Mouse (Mus musculus) left cerebral cortex, postnatal 10 days (tissue): ENCODE measurements at regions not wholly inside any gene's neighbourhood (a gene's known extent, or its start where the extent isn't known, plus 50 kb on each side); places are given as distances from the start of the nearest gene placed in this dataset.

Source experiments
- DNase-seq, 2 experiments: peaks; one replicate each; pipeline ENCODE4 v3.0.0; 2021 to 2022; ENCODE audit warnings: low spot score in 2 of 2, mixed read lengths in 1 of 2; ENCODE audit errors: extremely low spot score in 1 of 2
- intact Hi-C: fragments of 180-260 bp; cut with DNase I; formaldehyde crosslinking; loops from one replicate; pipeline ENCODE4 v1.15.1; 2025

DNA sequence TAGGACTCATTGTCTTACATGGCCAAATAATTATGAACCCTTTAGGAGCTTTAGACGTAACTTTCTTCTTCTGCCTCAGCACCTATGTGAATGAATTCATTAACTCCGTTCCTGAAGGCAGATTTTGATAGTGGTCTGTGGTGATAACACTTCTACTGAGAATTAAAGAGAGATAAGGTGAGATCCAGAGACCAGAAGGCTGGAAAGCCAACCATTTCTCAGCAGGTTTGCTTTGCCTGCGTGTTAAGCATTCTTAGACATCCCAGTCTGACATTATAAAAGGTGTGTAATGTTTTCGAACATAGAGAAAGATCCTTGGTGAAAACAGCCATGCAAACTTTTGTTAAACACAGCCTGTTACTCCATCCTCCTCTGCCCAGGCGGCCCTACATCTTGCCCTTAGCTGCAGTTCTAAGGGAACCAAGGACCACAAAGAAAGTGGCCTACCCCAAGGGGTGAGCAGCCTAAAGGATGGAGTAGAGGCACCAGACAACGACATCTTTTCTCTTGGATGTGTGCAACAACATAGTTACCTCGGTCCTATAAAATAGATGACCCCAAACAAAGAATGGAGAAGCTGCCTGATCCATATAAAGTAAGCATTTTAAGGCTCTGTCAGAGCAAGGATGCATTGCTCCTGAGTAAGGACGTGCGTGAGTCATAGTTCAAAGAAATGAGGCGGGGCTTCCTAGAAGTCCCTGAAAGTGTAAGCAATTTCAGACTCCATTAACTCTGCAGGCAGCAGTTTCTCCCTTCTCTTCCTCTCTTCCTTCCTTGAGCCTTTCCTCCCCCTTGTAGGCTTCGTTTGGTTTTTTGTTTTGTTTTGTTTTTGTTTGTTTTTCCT, 55.1 kb upstream of the Xpr1 start:
- intact Hi-C loops: no loop called here
- DNase-seq: no peak

DNA sequence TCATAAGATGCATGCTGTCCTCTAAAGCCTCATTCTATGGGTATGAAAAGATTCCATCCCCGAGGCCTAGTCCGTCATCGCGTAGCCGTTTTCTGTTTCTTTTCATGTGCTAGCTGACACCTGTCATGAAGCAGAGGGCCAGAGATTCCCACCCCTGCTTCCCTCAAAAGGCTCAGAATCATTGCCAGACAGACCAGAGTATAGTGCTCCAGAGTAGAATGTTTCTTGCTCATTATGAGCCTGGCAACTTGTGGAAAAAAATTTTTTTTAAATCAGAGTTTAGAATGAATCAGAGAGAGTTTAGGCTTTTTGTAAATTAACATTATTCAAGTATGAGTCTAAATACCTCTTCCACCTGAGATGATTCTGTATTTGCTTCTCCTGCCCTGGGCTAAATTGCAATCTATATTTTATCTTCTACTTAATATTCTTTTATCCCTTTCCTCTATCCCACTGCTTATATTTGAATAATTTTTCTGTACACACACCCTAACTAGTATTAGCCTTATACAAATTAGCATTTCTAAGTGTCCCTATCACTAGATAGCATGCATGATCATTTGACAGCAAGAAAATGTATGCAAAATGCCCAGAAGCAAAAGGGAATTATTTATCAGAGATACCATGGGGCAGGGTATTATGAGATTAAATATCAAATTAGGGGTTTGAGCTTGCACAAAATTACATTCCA, 55.9 kb upstream of the Xpr1 start:
- intact Hi-C loops: no loop called here
- no peak for DNase-seq

DNA sequence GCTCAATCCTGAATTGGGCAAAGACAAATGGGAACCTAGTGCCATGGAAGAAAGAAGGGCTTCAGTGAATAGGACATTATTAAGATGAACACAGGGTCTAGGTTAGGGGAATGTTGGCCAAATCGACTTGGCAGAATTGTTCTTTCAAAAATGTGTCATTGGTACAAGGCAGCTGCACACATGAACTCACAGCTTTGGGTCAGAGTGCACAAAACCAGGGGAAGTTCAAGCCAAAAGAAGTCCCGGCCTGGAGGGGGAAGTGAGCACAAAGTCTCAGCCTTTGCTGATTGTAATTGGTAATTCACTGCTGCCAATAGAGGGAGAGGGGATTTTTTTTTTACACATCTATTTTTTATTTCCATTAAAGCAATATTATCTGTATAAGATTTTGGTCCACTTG, 57.8 kb upstream of the Xpr1 start:
- intact Hi-C loops: no loop called here
- no peak for DNase-seq

DNA sequence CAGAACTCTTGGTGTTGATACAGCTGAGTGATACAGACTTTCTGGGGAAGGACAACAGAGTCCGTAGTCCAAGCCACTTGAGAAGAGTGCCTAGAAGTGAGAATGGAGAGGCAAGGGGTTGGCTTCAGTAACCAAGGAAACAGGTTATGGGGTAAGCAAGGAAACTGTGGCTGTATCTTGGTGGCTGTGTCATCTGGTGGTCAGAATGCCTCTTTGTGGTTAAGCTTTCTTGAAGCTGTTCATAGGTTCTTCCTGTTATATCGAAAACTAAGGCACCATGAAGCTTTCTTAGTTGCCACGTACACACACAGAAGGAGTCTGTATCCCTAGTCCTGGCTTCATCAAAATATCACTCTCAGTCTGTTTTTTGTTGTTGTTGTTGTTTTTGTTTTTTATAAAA, 59.0 kb upstream of the Xpr1 start:
- intact Hi-C loops: no loop called here
- DNase-seq: no peak

- intact Hi-C loops: no loop called here
- no peak for DNase-seq
Measured at GRCm38 (mm10) chr1:155482148-155482547, 64.9 kb upstream of the Xpr1 start.

DNA sequence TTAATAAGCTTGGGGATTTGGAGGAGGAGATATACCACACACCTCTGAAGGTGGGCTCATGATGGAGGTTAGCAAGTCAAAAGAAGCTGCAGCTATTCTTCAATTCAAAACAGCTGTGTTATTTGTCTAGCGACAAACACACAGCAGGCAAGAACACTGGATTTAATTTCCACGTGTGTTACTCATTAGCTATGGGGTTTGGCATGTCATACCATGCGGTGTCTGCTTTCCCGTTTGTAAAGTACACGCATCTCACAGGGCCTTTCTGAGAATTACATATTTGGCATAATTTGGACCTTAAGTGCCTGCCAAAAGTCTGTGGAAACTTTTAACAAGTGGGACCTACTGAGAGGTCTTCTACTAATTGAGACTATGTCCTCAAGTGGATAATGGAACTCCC, 65.5 kb upstream of the Xpr1 start:
- intact Hi-C loops: no loop called here
- no peak for DNase-seq

GRCm38 (mm10) chr1:155483693-155484092, 66.5 kb upstream of the Xpr1 start:
- no peak for DNase-seq
- intact Hi-C loops: no loop called here

- intact Hi-C loops: no loop called here
- no peak for DNase-seq
Measured at GRCm38 (mm10) chr1:155487796-155488195, 70.1 kb upstream of the Acbd6 start.

DNA sequence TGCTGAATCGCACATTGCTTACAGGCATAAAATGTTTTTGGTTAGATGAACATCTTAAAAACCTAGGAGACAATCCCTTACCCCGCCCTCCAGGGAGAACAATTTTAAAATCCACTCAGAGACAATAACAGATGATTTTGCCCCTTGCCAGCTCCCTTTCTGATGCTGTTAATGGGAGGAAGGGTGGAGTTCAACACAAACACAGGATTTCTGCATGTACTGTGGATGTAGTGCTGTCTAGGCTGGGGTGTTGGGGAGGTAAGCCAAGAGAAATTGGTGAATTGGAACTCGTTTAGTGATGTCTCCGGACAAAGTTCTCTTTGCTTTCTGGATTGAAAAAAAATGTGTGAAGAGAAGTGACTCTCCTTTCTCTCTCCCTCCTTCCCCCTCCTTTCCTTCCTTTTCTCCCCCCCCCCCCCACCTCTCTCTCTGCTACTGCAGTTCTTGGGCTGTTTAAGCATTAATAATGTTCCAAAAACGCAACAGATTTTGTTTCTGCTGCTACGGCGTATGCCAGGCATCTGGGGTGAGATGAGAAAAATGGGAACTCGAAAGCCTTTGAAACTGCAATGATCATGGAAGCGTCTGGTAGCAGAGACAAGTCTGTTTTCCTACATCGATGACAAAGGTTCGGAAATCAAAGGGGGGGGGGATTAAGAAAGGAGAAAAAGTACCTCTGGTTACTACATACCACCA, 68.8 kb upstream of the Acbd6 start:
- intact Hi-C loops: no loop called here

DNA sequence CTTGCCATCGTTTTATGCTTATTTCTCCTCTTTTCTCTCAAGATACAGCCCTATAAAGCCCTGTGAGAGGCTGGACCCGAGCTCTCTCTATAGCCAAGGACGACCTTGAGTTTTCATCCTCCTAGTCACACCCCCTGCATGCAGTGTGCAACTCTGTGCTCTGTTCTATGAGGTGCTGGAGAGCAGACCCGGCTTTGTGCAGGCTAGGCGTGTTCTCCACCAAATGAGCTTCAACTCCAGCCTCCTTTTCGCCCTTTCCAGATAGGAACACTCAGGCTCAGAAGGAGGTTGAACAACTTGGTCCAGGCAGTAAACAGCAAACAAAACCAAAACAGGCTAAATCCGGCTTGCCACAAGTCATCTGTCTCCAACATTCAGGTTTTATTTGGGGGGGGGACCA, 67.8 kb upstream of the Acbd6 start:
- DNase-seq: no peak
- intact Hi-C loops: no loop called here

More for the DNA sequence above, 68.8 kb upstream of the Acbd6 start:
- no peak for DNase-seq

DNA sequence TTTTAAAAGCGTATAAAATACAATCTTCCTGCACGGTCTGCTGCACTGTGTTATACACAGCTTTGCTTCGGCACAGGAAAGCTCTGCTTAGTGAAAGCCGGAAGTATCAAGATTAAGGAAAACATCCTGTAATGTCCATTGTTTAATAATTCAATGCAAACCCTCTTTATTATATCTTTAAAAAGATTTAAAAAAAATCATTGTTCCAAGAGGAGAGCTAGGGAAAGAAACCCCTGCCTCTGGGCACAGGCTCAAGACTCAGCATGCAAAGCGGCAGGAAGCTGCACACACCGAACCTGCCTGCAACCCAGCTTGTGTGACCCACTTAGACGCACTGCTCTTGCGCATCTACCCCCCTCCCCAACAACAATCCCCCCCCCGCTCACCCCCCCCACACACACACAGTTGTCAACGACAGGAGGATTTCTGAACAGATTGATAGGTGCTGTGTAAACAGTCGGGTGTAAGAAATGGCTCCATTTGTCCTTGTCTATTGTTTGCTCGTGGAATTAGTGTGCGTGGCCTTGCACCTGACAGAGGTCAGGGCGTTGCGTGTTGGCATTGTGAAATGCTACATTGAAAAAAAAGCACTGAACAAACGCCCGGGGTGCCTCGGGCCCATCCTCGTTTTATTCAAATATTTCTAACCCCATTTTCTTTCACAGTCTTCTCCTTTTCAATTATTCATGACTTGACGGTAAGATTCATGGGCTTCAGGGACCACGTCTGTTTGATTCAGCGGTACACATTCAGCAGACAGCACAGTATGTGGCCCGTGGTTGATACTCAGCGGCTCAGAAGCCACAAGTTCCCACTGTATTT, 66.5 kb upstream of the Acbd6 start:
- intact Hi-C loops: no loop called here
- peak in 1 of 2 experiments; percentile 73 for DNase-seq

DNA sequence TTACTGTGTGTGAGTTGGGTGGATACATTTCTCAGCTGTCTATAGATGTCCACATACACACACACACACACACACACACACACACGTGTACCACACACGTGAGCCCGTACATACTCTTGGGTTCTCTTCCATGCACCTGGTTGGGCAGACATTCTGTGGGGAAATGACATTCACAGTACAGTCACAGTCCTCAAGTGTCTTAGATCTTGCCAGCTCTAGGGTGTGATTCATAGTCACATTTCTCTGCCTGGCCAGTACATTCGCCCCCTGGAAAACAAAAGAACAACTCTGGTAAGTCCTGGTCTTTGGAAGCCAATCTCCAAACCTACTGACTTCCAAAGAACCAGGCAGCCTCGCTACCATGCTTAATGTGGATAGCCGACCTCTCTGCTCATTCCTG, 64.6 kb upstream of the Acbd6 start:
- DNase-seq: no peak
- intact Hi-C loops: no loop called here

- intact Hi-C loops: no loop called here
Measured at GRCm38 (mm10) chr1:155493799-155494198, 64.1 kb upstream of the Acbd6 start.

DNA sequence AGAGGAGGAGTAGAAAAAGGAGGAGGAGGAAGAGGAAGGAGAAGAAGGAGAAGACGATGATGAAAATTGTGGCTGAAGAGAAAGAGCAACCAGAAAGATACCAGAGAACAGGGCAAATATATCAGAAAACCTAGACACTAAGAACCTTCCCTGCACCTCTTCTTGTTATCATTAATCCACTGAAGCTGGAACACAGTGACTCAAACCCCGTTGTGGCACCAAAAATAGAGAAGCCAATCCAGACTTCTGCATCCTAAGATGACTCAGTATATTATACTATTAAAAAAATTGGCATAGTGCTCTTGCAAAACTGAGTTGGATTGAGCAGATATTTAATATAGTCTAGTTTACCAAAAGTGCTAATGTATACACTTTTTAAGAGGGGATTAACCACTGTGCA, 63.6 kb upstream of the Acbd6 start:
- intact Hi-C loops: no loop called here
- DNase-seq: no peak

More at GRCm38 (mm10) chr1:155493799-155494198, 64.1 kb upstream of the Acbd6 start:
- DNase-seq: no peak

DNA sequence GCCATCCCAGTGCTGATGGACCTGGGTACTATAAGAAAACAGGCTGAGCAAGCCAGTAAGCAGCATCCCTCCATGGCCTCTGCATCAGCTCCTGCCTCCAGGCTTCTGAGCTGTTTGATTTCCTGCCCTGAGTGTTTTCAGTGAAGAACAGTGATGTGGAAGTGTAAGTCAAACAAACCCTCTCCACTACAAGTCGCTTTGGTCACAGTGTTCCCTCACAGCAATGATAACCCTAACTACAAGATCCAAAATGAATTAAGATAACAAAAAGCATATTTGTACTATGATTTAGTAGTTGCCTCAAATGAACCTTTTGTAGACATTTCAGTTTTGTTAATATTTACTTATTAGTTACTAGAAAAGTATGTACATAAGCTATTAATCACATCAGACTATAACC, 58.2 kb upstream of the Acbd6 start:
- intact Hi-C loops: no loop called here

GRCm38 (mm10) chr1:155502867-155503266, 55.1 kb upstream of the Acbd6 start:
- DNase-seq: no peak
- intact Hi-C loops: no loop called here

More for the DNA sequence above, 58.2 kb upstream of the Acbd6 start:
- DNase-seq: no peak

DNA sequence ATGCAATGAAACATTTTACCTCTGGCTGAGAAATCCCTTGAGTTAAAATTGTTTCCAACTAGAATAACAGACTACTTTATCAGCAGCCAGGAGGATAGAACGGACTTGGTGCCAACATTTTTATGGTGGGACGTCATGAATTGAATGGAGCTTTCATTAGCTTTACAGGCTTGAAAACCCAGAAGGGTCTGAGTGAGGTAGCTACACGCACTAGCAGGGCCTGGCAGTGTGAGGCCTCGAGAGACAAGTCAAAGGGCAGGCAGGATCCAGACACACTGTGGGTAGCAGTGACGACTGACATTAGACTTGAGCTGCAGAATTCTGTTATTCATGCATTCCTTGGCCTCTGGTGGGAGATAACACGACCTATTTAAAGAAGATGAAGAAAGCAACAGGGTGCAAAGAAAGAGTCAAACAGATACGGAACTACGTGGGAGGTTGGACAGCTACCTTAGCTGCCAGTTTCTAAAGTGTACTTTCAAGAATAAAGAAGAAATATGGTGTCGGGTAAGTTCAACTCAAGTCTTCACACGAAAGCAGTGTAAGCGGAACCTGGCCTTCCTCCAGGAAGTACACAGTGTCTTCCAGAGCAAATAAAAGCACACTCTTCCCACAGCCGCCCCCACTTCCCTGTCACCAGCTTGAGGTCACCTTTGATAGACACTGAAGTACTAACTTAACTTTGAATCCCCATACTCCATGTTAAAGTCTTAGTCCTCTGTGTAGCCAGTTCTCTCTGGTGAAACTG, 53.2 kb upstream of the Acbd6 start:
- no peak for DNase-seq
- intact Hi-C loops: no loop called here

DNA sequence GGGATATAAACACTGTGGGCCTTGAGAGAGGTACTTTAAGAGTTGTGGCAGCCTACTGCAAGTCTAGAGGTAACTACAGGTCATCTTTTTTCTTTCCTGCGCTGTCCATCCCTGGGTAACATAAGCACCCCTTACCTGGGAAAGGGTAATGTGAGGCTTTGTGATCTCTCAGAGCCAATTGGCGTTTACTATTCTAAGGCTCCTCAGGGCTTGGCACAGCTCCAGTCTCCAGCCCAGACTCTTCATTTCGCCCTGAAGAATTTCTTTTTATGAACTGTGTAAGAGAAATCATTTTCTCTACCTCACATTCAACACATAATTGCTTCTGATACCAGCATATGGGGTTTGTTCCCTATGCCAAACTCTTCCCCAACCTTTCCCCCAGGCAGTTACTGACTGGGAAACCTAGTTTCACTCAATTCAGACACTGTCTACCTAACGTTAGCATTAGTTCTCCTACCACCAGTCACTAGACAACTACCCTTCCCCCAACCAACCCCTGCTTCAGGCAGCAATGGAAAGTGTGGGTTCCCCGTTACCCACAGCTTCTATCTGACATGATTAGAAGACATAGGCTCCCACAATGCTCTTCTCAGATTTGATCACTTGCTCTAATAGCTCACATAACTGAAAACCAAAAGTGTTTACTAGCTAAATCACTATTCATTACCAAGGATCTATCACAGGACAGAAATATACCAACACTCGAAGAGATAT, 52.4 kb upstream of the Acbd6 start:
- intact Hi-C loops: no loop called here
- no peak for DNase-seq
